Mouse (Mus musculus) heart, embryonic 13.5 days (tissue): ENCODE results near the gene Il12rb1. TPM values are rescaled to one million over a fixed set of nuclear protein-coding genes. Genes with fewer than 3 reads are reported as not detected.
A peak's percentile ranks its signal among the peaks of the same experiment; 100 is the strongest.

Experiments
- ATAC-seq: fragments of 200-750 bp; cut with Nextera tagmentation; 2 replicates; pipeline ENCODE4 v1.8.0; 2017; ENCODE audit warnings: moderate TSS enrichment; ENCODE audit not compliant: insufficient number of reproducible peaks, low FRiP score, low TSS enrichment; ENCODE audit errors: extremely low read depth
- H3K27ac ChIP-seq: fragments of 300-500 bp; sonication (generic); replicated peaks from 2 replicates; pipeline ENCODE4 v1.5.1; 2015; ENCODE audit warnings: moderate library complexity, mild to moderate bottlenecking, inconsistent platforms
- H3K27me3 ChIP-seq: fragments of 300-500 bp; sonication (generic); replicated peaks from 2 replicates; pipeline ENCODE4 v1.6.1; 2015; ENCODE audit warnings: mild to moderate bottlenecking, inconsistent platforms
- H3K36me3 ChIP-seq: fragments of 300-500 bp; sonication (generic); 2 replicates; pipeline ENCODE4 v1.6.1; 2015; ENCODE audit warnings: mild to moderate bottlenecking, inconsistent platforms
- H3K4me1 ChIP-seq: fragments of 300-500 bp; sonication (generic); 2 replicates; pipeline ENCODE4 v1.6.1; 2015; ENCODE audit warnings: inconsistent platforms
- H3K4me2 ChIP-seq: fragments of 300-500 bp; sonication (generic); 2 replicates; pipeline ENCODE4 v1.6.1; 2015; ENCODE audit warnings: inconsistent platforms, mild to moderate bottlenecking, moderate library complexity
- H3K4me3 ChIP-seq: fragments of 300-500 bp; sonication (generic); 2 replicates; pipeline ENCODE4 v1.5.1; 2015; ENCODE audit warnings: moderate library complexity, mild to moderate bottlenecking, inconsistent platforms
- H3K9ac ChIP-seq: fragments of 300-500 bp; sonication (generic); 2 replicates; pipeline ENCODE4 v1.6.1; 2015; ENCODE audit warnings: inconsistent platforms, mild to moderate bottlenecking, moderate library complexity
- H3K9me3 ChIP-seq: fragments of 300-500 bp; sonication (generic); 2 replicates; pipeline ENCODE4 v1.6.1; 2016; ENCODE audit warnings: inconsistent platforms
- WGBS: fragments of 180-500 bp; shearing (Covaris S2); methylation state at CpG from one replicate; pipeline ENCODE4 v1.1.7; 2015; ENCODE audit warnings: mixed read lengths; 5-methylcytosine and 5-hydroxymethylcytosine counted together
- polyA plus RNA-seq: library from polyadenylated mRNA; unstranded; fragments of >200 nt; fragmentation: Nextera tagmentation; extraction: Ambion mirVana; gene quantifications from 2 replicates; pipeline ENCODE4 v1.2.1, GENCODE M21; 2015

Il12rb1 gene
- polyA plus RNA-seq, 1 experiment from 2014 or later = not detected

DNA sequence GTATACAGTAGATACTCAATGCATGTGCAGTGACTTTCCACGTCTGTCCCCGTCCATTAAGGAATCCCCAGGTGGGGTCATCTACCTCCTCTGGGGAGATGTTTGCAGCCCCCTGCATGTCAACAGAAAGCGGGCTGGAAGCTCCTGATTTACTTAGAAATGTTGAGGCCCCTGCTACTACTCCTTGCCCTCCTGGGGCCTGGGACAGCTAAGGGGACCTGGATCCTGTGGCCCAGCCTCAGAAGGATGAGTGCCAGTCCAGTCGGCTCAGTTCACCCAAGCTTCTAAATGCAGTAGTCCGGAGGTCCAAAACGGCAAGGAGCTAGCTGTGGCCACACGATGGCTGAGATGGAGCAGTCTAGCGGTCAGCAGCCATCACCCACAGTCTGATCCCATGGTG lies 35.7 kb downstream of the Il12rb1 start:
- Histone ChIP-seq H3K27ac (no peak overlapping the region), H3K4me3 (no peak overlapping the region), H3K27me3 (peaks cover 54% of the 10 kb centered on the region), H3K9ac (no peak overlapping the region), H3K4me1 (peaks cover 15% of the 10 kb centered on the region), H3K36me3 (no peaks in the 10 kb centered on the region), H3K9me3 (no peaks in the 10 kb centered on the region), H3K4me2 (no peak overlapping the region)
- WGBS = 78% methylated on average over 8 of the region's 8 CpGs
- no peak for ATAC-seq

DNA sequence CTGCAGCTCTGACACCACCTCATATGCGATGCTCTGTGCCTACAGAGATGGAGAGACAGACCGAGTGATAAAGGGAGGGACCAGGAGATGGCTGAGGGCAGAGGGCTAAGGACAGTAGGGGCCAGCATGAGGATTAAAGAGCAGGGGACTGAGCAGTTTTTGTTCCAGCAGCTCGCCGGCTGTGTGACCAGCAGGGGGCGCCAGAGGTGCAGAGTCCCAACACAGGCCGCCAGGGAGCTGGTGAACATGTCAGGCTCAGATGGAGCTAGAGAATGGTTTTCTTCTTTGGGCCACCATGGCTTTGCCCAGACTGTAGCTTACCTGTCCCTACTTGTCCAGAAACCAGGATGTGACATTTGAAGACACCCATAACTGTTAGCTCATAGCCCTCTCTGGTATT lies 36.3 kb downstream of the Il12rb1 start:
- Histone ChIP-seq H3K4me2 (no peak overlapping the region), H3K9me3 (no peaks in the 10 kb centered on the region), H3K9ac (no peak overlapping the region), H3K4me1 (peaks cover 15% of the 10 kb centered on the region), H3K27me3 (peaks cover 57% of the 10 kb centered on the region), H3K4me3 (no peak overlapping the region), H3K36me3 (no peaks in the 10 kb centered on the region), H3K27ac (no peak overlapping the region)
- under 1% methylated on average over 6 of the region's 6 CpGs for WGBS
- no peak for ATAC-seq

DNA sequence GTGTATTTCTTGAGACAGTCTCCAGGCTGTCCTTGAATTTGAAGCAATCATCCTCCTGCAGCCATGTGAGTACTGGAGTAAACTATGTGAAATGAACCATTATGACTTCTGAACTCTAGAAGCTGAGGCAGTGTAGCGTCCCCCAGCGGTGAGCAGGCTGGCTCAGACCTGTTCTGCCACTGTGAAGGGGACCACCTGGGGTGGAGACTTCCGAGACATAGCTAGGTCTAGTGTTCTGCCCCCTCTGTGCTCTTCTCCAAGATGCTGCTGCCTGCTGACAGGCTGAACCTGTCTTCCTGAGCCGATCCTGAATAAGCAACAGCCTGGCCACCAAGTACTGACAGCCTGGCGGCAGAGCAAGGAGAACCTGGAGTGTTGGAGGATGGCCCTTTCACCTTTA lies 36.9 kb downstream of the Il12rb1 start:
- WGBS = 41% methylated on average over 5 of the region's 5 CpGs
- no peak overlapping the region for H3K4me2 ChIP-seq
- peaks cover 63% of the 10 kb centered on the region for H3K27me3 ChIP-seq
- ATAC-seq = no peak
- no peaks in the 10 kb centered on the region for H3K36me3 ChIP-seq
- H3K9me3 ChIP-seq = no peaks in the 10 kb centered on the region
- H3K4me3 ChIP-seq = no peak overlapping the region
- H3K4me1 ChIP-seq = peaks cover 13% of the 10 kb centered on the region
- H3K27ac ChIP-seq = no peak overlapping the region
- no peak overlapping the region for H3K9ac ChIP-seq

DNA sequence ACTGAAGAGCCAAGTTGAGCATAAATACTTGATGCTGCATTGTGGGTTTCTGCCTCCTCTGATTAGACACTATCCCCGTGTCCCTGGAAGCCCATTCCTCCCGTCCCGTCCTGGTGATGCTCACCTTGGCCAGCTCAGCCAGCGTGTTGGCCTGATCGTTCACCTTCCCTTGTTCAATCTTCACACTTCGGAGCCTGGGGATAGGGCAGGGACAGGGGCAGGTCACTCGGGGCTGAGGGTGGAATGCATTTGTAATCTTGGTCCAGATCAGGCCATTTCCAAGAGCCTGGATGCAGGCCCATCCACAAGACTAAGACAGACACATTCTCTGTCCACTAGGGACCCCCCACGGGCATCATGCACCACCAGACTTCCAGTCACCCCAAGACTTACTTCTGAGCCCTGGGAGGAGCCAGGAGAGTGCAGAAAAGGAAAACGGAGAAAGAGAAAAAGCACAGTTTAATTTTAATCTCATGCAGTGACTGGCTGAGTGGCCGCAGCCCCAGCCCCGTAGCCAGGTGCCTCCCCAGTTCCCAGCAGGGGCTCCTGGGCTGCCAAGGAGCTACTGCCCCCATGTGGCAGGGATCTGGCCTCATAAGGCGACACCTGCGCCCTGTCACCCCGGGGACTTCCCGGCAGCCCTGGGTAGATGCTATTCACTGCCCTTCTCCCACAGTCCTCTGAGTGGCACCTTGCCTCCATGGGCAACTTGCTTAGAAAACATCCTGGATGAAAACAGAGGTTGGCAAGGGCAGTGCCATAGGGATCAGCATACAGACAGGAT lies 38.3 kb downstream of the Il12rb1 start:
- no peak overlapping the region for H3K9ac ChIP-seq

DNA sequence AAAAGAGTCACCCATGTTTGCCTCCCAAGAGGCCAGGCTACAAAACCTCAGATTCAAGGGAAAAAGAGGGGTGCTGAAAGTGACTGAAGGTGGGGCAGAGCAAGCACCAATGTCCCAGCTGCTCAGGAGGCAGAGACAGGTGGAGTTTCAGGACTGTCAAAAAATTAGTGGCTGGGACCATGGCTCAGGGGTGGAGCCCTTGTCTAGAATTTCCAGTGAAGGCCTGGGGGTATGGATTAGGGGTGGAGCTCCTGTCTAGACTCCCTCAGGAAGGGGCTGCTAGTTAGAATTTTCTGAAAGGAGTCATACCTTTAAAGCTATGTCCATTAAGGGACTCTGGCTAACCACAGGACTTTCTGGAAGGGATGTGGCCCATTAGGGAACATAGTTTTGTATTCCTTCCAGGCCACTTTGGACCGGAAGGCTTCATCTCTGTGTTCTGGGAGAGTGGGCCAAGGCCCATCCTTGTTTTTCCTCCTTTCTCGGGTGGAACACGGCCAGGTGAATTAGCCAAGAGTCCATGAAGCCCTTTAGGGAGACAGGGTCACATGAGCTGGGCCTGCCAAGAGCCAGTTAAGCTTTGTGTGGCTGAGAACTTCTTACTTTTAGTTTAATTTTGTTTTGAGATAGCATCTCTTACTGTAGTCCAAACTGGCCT lies 41.2 kb downstream of the Il12rb1 start:
- H3K4me1 ChIP-seq = no peaks in the 10 kb centered on the region
- H3K27ac ChIP-seq = no peak overlapping the region
- WGBS = 76% methylated on average over 3 of the region's 3 CpGs
- H3K36me3 ChIP-seq = no peaks in the 10 kb centered on the region
- H3K4me2 ChIP-seq = no peak overlapping the region
- peaks cover 56% of the 10 kb centered on the region for H3K27me3 ChIP-seq
- no peaks in the 10 kb centered on the region for H3K9me3 ChIP-seq
- no peak overlapping the region for H3K4me3 ChIP-seq
- no peak overlapping the region for H3K9ac ChIP-seq
- no peak for ATAC-seq

More for the DNA sequence above, 38.3 kb downstream of the Il12rb1 start:
- H3K9me3 ChIP-seq = no peaks in the 10 kb centered on the region
- H3K4me1 ChIP-seq = 0 out of 2 replicates have a peak, but pooled peaks cover 2% of the 10 kb centered on the region
- no peak overlapping the region for H3K4me3 ChIP-seq
- H3K27me3 ChIP-seq = peaks cover 70% of the 10 kb centered on the region
- H3K36me3 ChIP-seq = no peaks in the 10 kb centered on the region
- whole genome bisulfite sequencing = 49% methylated on average over 15 of the region's 15 CpGs
- no peak for ATAC-seq
- H3K4me2 ChIP-seq = no peak overlapping the region
- H3K27ac ChIP-seq = no peak overlapping the region

DNA sequence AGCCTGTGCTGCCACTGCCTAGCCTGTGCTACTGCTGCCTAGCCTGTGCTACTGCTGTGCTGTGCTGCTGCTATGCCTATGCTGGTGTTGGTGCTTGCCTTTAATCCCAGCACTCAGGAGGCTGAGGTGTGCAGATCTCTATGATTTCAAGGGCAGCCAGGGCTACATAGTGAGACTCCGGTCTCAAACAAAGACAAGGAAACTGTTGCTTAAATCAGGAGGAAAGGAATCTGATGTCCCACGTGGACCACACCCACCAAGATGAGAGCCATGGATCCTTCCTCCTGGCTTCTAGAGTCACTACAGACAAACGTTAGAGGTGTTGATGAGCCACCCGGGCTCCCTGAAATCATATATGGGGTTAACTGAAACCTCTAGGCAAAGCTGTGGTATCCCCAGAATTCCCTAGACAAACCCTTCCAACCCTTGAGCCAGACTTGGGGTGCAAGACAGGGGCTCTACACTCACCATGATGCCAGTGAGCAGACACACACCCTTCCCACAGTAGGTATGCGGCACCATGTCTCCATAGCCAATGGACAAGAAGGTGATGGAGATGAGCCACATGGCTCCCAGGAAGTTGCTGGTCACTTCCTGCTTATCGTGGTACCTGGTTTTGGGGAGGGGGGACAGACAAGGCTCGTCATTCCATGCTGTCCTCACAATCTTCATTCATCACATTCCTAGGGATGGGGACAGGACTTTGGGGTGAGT lies 42.0 kb downstream of the Il12rb1 start:
- no peak overlapping the region for H3K9ac ChIP-seq
- no peak overlapping the region for H3K4me2 ChIP-seq
- H3K27ac ChIP-seq = no peak overlapping the region
- no peak for ATAC-seq
- H3K36me3 ChIP-seq = no peaks in the 10 kb centered on the region
- 64% methylated on average over 7 of the region's 7 CpGs for WGBS
- H3K4me1 ChIP-seq = no peaks in the 10 kb centered on the region
- peaks cover 65% of the 10 kb centered on the region for H3K27me3 ChIP-seq
- no peak overlapping the region for H3K4me3 ChIP-seq
- no peaks in the 10 kb centered on the region for H3K9me3 ChIP-seq

DNA sequence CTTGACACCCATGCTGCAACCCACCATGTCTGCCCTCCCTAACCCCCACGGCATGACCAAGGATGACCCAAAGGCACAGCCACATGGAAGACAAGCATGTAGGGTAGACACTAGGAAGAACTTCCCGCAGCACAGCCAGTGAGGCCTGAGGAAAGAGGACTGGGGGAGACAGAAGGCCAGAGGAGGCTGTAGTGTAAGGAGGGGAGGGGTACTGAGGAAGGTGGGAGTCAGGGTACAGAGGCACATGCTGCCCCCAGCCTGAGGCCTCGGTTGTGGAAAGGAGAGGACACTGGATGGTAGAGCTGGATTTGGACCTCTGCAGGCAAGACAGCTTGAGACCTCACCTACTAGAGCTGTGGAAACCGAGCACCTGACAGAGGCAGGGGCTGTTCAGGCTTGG lies 42.7 kb downstream of the Il12rb1 start:
- H3K4me2 ChIP-seq = no peak overlapping the region
- H3K4me1 ChIP-seq = no peaks in the 10 kb centered on the region
- no peak overlapping the region for H3K4me3 ChIP-seq
- peaks cover 70% of the 10 kb centered on the region for H3K27me3 ChIP-seq
- H3K36me3 ChIP-seq = no peaks in the 10 kb centered on the region
- no peaks in the 10 kb centered on the region for H3K9me3 ChIP-seq
- H3K27ac ChIP-seq = no peak overlapping the region
- no peak overlapping the region for H3K9ac ChIP-seq
- 73% methylated on average over 4 of the region's 4 CpGs for WGBS
- no peak for ATAC-seq

DNA sequence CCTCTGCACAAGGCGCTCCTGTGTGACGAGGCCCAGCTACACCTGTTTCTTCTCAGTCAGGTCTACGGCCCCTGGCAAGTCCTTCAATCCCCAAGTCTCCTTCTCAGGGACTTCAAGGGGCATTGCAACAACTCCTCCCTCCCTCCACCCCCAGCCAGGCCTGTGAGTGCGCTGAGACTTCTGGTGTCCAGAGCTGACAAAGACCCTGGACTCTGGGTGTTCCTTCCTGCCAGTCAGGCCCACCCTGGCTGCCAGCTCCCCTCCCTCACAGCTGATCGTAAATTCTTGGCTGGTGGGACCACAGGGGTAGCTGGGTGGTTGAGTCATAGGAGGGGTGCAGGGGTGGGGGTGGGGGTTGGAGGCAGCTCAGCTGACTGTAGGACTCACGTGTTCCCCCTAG lies 43.6 kb downstream of the Il12rb1 start:
- no peak overlapping the region for H3K4me3 ChIP-seq
- 45% methylated on average over 6 of the region's 6 CpGs for WGBS
- ATAC-seq = no peak

DNA sequence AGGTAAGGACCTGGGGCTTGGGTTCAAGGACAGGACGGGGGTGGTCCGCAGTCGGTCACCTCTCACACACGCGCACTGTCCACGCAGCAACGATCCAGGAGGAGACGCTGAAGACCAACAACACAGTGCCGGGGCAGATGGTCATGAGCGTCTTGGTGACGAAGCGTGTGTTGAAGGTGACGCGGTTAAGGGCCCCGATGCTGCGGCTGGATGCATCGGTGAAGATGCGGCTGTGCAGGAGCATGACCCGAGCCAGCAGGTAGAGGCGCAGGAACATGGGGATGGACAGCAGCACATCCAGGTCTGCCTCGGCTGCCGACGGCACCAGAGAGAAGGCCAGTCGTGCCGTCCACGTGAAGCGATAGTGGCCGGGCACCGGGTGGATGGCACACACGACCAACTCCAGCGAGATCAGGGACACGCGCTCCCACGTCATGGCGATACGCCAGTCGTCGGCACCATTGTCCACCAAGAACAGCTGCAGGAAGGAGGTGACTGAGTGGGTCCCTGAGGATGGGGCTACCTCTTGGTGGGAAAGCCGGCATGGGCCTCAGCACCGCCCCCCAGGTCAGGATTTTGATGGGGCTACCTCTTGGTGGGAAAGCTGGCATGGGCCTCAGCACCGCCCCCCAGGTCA lies 44.5 kb downstream of the Il12rb1 start:
- no peak overlapping the region for H3K27ac ChIP-seq
- no peaks in the 10 kb centered on the region for H3K36me3 ChIP-seq
- H3K27me3 ChIP-seq = peaks cover 69% of the 10 kb centered on the region
- no peak overlapping the region for H3K9ac ChIP-seq
- H3K9me3 ChIP-seq = no peaks in the 10 kb centered on the region
- no peak for ATAC-seq
- H3K4me2 ChIP-seq = no peak overlapping the region
- 84% methylated on average over 41 of the region's 41 CpGs for WGBS
- H3K4me1 ChIP-seq = peaks cover 10% of the 10 kb centered on the region
- H3K4me3 ChIP-seq = no peak overlapping the region

More for the DNA sequence above, 43.6 kb downstream of the Il12rb1 start:
- Histone ChIP-seq H3K4me2 (no peak overlapping the region), H3K9me3 (no peaks in the 10 kb centered on the region), H3K9ac (peak overlapping the region; percentile 28; the same call in 1 of the 2 replicates), H3K27me3 (peaks cover 70% of the 10 kb centered on the region), H3K36me3 (no peaks in the 10 kb centered on the region), H3K4me1 (peaks cover 6% of the 10 kb centered on the region), H3K27ac (no peak overlapping the region)

DNA sequence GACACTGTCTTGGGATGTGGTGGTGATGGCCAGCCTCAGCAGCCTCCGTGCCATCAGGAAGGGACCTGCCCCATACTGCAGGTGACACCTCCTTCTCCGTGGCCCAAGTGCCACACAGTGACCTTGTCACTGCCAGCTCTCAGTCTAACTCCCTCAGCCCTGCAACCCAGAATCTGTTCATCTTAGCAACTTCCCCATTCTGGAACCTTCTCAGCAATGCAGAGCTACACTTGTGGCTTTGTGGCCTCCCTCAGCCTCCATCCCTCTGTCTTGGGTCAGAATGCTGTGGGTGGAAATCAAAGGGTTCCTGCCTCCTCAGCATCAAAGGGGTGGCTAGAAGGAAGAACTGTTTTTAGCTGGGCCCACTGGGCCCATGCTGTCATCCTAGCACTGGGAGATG lies 45.6 kb downstream of the Il12rb1 start:
- Histone ChIP-seq H3K27me3 (peaks cover 65% of the 10 kb centered on the region), H3K36me3 (no peaks in the 10 kb centered on the region), H3K4me1 (peaks cover 10% of the 10 kb centered on the region), H3K27ac (no peak overlapping the region), H3K9ac (no peak overlapping the region), H3K4me2 (no peak overlapping the region), H3K9me3 (no peaks in the 10 kb centered on the region), H3K4me3 (no peak overlapping the region)
- WGBS = 82% methylated on average over 2 of the region's 2 CpGs
- ATAC-seq = no peak

DNA sequence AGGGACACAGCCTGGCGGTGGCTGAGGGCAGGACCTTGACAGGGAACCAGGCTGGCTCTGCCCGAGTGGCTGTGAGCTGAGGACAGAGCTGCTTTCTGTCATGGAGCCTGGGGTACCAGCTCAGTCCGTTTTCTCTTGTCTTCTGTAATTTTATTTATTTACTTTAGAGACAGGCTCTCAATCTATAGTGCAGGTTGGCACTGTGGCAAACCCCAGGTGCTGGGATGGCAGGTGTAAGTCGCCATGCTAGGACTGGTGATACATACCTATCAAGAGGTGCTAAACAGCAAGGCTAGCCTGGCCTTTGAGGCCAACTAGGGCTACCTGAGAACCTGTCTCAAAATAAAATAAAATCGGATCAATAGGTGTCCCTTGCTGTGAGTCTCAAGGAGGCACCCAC lies 47.8 kb downstream of the Il12rb1 start:
- peaks cover 51% of the 10 kb centered on the region for H3K27me3 ChIP-seq

More for the DNA sequence above, 47.8 kb downstream of the Il12rb1 start:
- Histone ChIP-seq H3K9ac (no peak overlapping the region), H3K9me3 (no peaks in the 10 kb centered on the region), H3K36me3 (no peaks in the 10 kb centered on the region), H3K4me3 (no peak overlapping the region), H3K27ac (no peak overlapping the region), H3K4me1 (peaks cover 10% of the 10 kb centered on the region), H3K4me2 (0 out of 2 replicates have a peak overlapping the region, but pooled peaks have one; percentile 88)
- WGBS = 55% methylated on average over 5 of the region's 5 CpGs
- ATAC-seq = no peak
